Mouse (Mus musculus) olfactory bulb, adult 2 months (tissue): ENCODE measurements around the gene Rpusd2.

Experiments
- CTCF ChIP-seq: fragments of 200-500 bp; IDR thresholded peaks from 2 replicates; pipeline ENCODE4 v1.5.1; 2012; ENCODE audit warnings: low read depth, mild to moderate bottlenecking, low read length, moderate library complexity; ENCODE audit not compliant: insufficient read depth
- POLR2A ChIP-seq: fragments of 200-500 bp; IDR thresholded peaks from 2 replicates; pipeline ENCODE4 v1.6.1; 2012; ENCODE audit warnings: mild to moderate bottlenecking, low read depth, low read length, moderate library complexity; ENCODE audit not compliant: insufficient read depth

DNA sequence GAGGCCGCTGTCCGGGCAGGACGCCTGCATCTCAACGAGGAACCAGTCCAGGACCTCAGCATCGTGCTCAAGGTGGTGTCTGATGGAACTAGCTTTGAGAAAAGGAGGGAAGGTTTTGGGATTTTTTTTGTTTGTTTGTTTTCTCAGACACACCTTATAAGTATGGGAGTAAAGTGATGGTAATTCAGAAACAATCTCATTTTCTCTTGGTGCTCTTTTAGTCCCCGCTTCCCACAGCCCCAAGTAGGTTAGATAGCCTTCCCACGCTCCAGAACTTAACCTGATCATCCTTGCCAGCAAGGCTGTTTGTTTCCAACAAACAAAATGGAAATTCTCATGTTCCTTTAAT is 781 bp downstream of the Rpusd2 start:
- TF ChIP-seq CTCF, result no peak
- TF ChIP-seq POLR2A, result no peak
